Mouse (Mus musculus) CH12.LX (cell line): ENCODE measurements around the gene Snai1. TPM values are rescaled to one million over a fixed set of nuclear protein-coding genes. Genes with fewer than 3 reads are reported as not detected.

ENCODE experiments used
- DNase-seq: peaks from one replicate; pipeline ENCODE4 v3.0.0-alpha.2; 2013; ENCODE audit errors: extremely low read depth
- H3K27ac ChIP-seq: 2 replicates; pipeline ENCODE4 v1.5.1; 2012; ENCODE audit warnings: low read depth, mild to moderate bottlenecking, control low read depth, moderate library complexity; ENCODE audit not compliant: insufficient read depth
- H3K27me3 ChIP-seq: replicated peaks from 2 replicates; pipeline ENCODE3; 2012; ENCODE audit warnings: inconsistent platforms
- H3K36me3 ChIP-seq, 2 experiments: replicated peaks in 1 of 2; 2 replicates each; pipeline versions ENCODE3 to v1.6.1; 2012; ENCODE audit warnings: inconsistent platforms in 1 of 2, low read length in 1 of 2, mild to moderate bottlenecking in 1 of 2, mixed read lengths in 1 of 2, moderate library complexity in 1 of 2; ENCODE audit not compliant: control insufficient read depth in 1 of 2, insufficient read depth in 1 of 2
- H3K4me1 ChIP-seq, 2 experiments: 2 replicates each; pipeline ENCODE4 v1.6.1; 2012; ENCODE audit warnings: inconsistent platforms in 1 of 2, moderate library complexity in 1 of 2; ENCODE audit not compliant: insufficient read depth in 2 of 2, control insufficient read depth in 1 of 2
- H3K4me2 ChIP-seq: 2 replicates; pipeline ENCODE4 v1.6.1; 2012; ENCODE audit warnings: low read depth, mild to moderate bottlenecking, control low read depth; ENCODE audit not compliant: poor library complexity, insufficient read depth, severe bottlenecking
- H3K4me3 ChIP-seq, 3 experiments: fragments of 150-350 bp in 1 of 3; sonication (generic) in 1 of 3; replicated peaks in 1 of 3; 2 replicates each; pipeline versions ENCODE3 to v1.5.1; 2011 to 2012; ENCODE audit warnings: low read depth in 2 of 3, low read length in 2 of 3, mild to moderate bottlenecking in 2 of 3, moderate library complexity in 2 of 3, control low read depth in 1 of 3, improper control_type of control experiment in 1 of 3, inconsistent platforms in 1 of 3, mixed read lengths in 1 of 3; ENCODE audit not compliant: poor library complexity in 1 of 3
- H3K79me2 ChIP-seq: replicated peaks from 2 replicates; pipeline ENCODE4 v1.6.1; 2012; ENCODE audit warnings: mild to moderate bottlenecking, moderate library complexity; ENCODE audit not compliant: control insufficient read depth, poor library complexity, insufficient read depth, severe bottlenecking; ENCODE audit errors: extremely low read depth
- H3K9ac ChIP-seq: 2 replicates; pipeline ENCODE4 v1.6.1; 2012; ENCODE audit warnings: low read depth, mild to moderate bottlenecking, control low read depth, moderate library complexity; ENCODE audit not compliant: insufficient read depth
- H3K9me3 ChIP-seq: replicated peaks from 2 replicates; pipeline ENCODE3; 2012; ENCODE audit warnings: low read length, inconsistent platforms, mixed read lengths
- E2F4 ChIP-seq: IDR thresholded peaks from 2 replicates; pipeline ENCODE4 v1.6.1; 2011; ENCODE audit warnings: low read depth, low read length, improper control_type of control experiment; ENCODE audit not compliant: insufficient replicate concordance
- ETS1 ChIP-seq: conservative IDR thresholded peaks from 2 replicates; pipeline ENCODE4 v1.6.1; 2012; ENCODE audit warnings: low read depth, mild to moderate bottlenecking, inconsistent platforms, low read length, improper control_type of control experiment, moderate library complexity
- HCFC1 ChIP-seq: IDR thresholded peaks from 2 replicates; pipeline ENCODE4 v1.6.1; 2012; ENCODE audit warnings: low read depth, mild to moderate bottlenecking, inconsistent platforms, low read length, improper control_type of control experiment
- JUN ChIP-seq: IDR thresholded peaks from 2 replicates; pipeline ENCODE4 v1.6.1; 2011; ENCODE audit warnings: low read depth, mild to moderate bottlenecking, low read length, improper control_type of control experiment, moderate library complexity; ENCODE audit not compliant: insufficient read depth
- MXI1 ChIP-seq: IDR thresholded peaks from 2 replicates; pipeline ENCODE4 v1.6.1; 2011; ENCODE audit warnings: mild to moderate bottlenecking, low read depth, low read length, improper control_type of control experiment
- NRF1 ChIP-seq: IDR thresholded peaks from 2 replicates; pipeline ENCODE4 v1.6.1; 2014; ENCODE audit warnings: low read depth, mild to moderate bottlenecking, inconsistent platforms, low read length, improper control_type of control experiment, moderate library complexity
- RAD21 ChIP-seq: IDR thresholded peaks from 2 replicates; pipeline ENCODE4 v1.6.1; 2011; ENCODE audit warnings: low read depth, mild to moderate bottlenecking, low read length, improper control_type of control experiment, moderate library complexity
- RCOR1 ChIP-seq: conservative IDR thresholded peaks from 2 replicates; pipeline ENCODE4 v1.6.1; 2012; ENCODE audit warnings: low read depth, mild to moderate bottlenecking, inconsistent platforms, low read length, improper control_type of control experiment
- SIN3A ChIP-seq: IDR thresholded peaks from 2 replicates; pipeline ENCODE4 v1.6.1; 2012; ENCODE audit warnings: low read length, improper control_type of control experiment, inconsistent platforms
- UBTF ChIP-seq: IDR thresholded peaks from 2 replicates; pipeline ENCODE4 v1.6.1; 2012; ENCODE audit warnings: low read depth, mild to moderate bottlenecking, inconsistent platforms, low read length, improper control_type of control experiment, moderate library complexity
- ZC3H11A ChIP-seq: IDR thresholded peaks from 2 replicates; pipeline ENCODE4 v1.6.1; 2012; ENCODE audit warnings: low read depth, mild to moderate bottlenecking, inconsistent platforms, low read length, improper control_type of control experiment
- ZMIZ1 ChIP-seq: IDR thresholded peaks from 2 replicates; pipeline ENCODE4 v1.6.1; 2012; ENCODE audit warnings: low read depth, mild to moderate bottlenecking, inconsistent platforms, low read length, improper control_type of control experiment
- dilution Hi-C: fragments of 300-500 bp; cut with MboI; formaldehyde crosslinking; loops from 2 replicates; pipeline ENCODE4 v1.14.3; 2020; ENCODE audit warnings: low sequenced_read_pairs; ENCODE audit not compliant: extremely low pct_unique_long_range_greater_than_20kb, extremely low pct_ligation_motif_present
- in situ Hi-C: fragments of 300-500 bp; cut with MboI; formaldehyde crosslinking; loops from 3 replicates; pipeline ENCODE4 v1.14.3; 2019; ENCODE audit warnings: low sequenced_read_pairs, low pct_ligation_motif_present, low pct_unique_long_range_greater_than_20kb, mixed read lengths
- polyA plus RNA-seq: library from polyadenylated mRNA; unstranded; fragments of >175 nt; gene quantifications from 2 replicates; pipeline ENCODE4 v1.2.1, GENCODE M21; 2012; ENCODE audit warnings: low read depth; ENCODE audit not compliant: insufficient read length
- total RNA-seq, 2 experiments: library from RNA; depleted of rRNA; stranded (reverse); fragments of 300-350 nt in 1 of 2; fragments of >200 nt in 1 of 2; gene quantifications; 2 replicates each; pipeline ENCODE4 v1.2.3; 2012 to 2014

Gene Snai1
- total and polyA plus RNA-seq, 3 experiments: 1.6 to 12.6 (median 3.1) TPM

GRCm38 (mm10) chr2:167541324-167541723 is 3.3 kb downstream of the Snai1 start:
- no peaks in the 10 kb centered on the region for H3K27me3 ChIP-seq
- no peak for DNase-seq
- dilution Hi-C loops (no loop called here), in situ Hi-C loops (no loop called here)
- H3K79me2 ChIP-seq: peaks cover 7% of the 10 kb centered on the region
- no peak overlapping the region for H3K4me3 ChIP-seq
- TF ChIP-seq ZMIZ1: no peak
- peaks cover 19 to 53% of the 10 kb centered on the region in 2 experiments for H3K36me3 ChIP-seq
- no peak overlapping the region for H3K9ac ChIP-seq
- no peak overlapping the region for H3K27ac ChIP-seq
- no peaks in the 10 kb centered on the region for H3K9me3 ChIP-seq
- peaks cover 18 to 61% of the 10 kb centered on the region in 2 experiments for H3K4me1 ChIP-seq
- no peak overlapping the region for H3K4me2 ChIP-seq

GRCm38 (mm10) chr2:167541761-167542160 is 3.8 kb downstream of the Snai1 start:
- dilution Hi-C loops: no loop called here
- TF ChIP-seq JUN: no peak
- no peak for TF ChIP-seq ZC3H11A
- TF ChIP-seq NRF1: no peak
- Histone ChIP-seq H3K27me3 (no peaks in the 10 kb centered on the region), H3K4me3 (no peak overlapping the region), H3K79me2 (peaks cover 7% of the 10 kb centered on the region), H3K36me3 (peaks cover 19 to 53% of the 10 kb centered on the region in 2 experiments), H3K4me1 (peaks cover 14 to 58% of the 10 kb centered on the region in 2 experiments), H3K4me2 (no peak overlapping the region), H3K9me3 (no peaks in the 10 kb centered on the region), H3K9ac (no peak overlapping the region), H3K27ac (no peak overlapping the region)
- in situ Hi-C loops: no loop called here
- DNase-seq: no peak

- no peak for TF ChIP-seq E2F4
- TF ChIP-seq HCFC1: no peak
- no peak for TF ChIP-seq UBTF
- TF ChIP-seq ETS1: no peak
- no peak for TF ChIP-seq JUN
- no peak for TF ChIP-seq ZMIZ1
- TF ChIP-seq NRF1: no peak
- no peak for TF ChIP-seq SIN3A
- no peak for TF ChIP-seq RAD21
- no peak for TF ChIP-seq MXI1
- no peak for TF ChIP-seq RCOR1
- no peak for TF ChIP-seq ZC3H11A
- H3K9me3 ChIP-seq: no peaks in the 10 kb centered on the region
- H3K4me1 ChIP-seq: peaks cover 10 to 52% of the 10 kb centered on the region in 2 experiments
- dilution Hi-C loops (no loop called here), in situ Hi-C loops (no loop called here)
- H3K27me3 ChIP-seq: no peaks in the 10 kb centered on the region
- H3K79me2 ChIP-seq: peaks cover 7% of the 10 kb centered on the region
- H3K27ac ChIP-seq: no peak overlapping the region
- no peak overlapping the region for H3K4me3 ChIP-seq
- no peak overlapping the region for H3K9ac ChIP-seq
- peaks cover 19 to 53% of the 10 kb centered on the region in 2 experiments for H3K36me3 ChIP-seq
- no peak overlapping the region for H3K4me2 ChIP-seq
- no peak for DNase-seq
Measured at GRCm38 (mm10) chr2:167542361-167542760, 4.4 kb downstream of the Snai1 start.
